Mouse (Mus musculus): Measurements from ENCODE around the gene Tshz2. TPM values are rescaled to one million over a fixed set of nuclear protein-coding genes. Genes with fewer than 3 reads are reported as not detected.

Gene Tshz2
- total RNA-seq, 2 experiments from 2014 or later: 38.7 to 40.3 TPM

DNA sequence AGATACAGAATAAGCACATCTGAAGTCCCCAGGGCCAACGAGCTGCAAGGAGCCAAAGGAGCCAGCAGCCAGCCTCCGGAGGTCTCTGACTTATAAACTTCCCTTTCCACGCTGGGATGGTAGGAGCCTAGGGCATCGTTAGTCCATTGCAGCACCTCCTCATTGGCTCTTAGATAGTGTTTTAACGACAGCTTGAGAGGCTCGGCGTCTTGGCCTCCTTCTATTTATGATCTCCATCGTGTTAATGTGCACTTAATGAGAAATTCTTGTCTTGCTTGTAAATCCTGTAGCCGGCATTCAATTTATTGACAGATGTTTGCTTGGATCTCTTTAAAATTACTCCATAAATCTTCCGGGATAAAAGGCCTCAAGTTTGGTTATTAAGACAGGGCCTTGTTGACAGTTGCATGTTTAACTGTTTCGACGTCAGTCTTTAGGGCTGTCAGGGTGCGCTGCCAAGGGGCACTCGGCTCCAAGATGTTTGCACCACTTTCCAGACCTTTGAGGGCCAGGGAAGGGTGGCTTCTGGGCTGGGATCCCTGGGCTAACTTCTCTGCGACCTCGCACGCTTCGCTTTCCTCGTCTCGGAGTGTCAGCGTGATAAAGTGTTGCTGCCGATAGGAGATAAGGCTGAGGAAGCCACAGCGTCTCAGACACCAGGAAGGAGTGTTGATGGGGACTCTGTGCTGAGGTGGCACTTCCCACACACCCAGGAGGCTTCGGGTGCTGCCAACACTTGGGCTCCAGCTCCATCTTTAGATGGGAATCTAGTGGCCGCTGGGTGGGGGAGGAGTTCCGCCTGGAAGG is 150.3 kb downstream of the Tshz2 start:
- DNase-seq (ENCODE audit: extremely low spot score in 1 of 2, low spot score in 2 of 2): no peak
- intact Hi-C loops (cut with DNase I): no loop called here

DNA sequence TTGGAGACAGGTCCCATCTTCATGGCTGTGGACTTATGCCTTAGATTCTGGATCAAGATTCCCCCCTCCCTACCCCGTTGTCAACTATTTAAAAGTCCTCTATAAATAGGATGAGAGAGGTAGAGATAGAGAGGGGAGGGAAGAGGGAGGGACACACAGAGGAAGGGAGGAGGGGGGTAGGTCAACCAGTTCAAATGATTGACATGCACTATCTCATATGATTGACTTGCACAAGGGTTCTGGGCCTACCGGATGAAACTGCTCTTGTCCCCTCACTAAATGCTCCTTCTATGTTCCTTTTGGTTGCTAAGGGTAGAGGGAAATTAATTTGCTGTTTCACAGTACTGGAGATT is 150.8 kb downstream of the Tshz2 start:
- DNase-seq (ENCODE audit: extremely low spot score in 1 of 2, low spot score in 2 of 2): no peak
- intact Hi-C loops (cut with DNase I): no loop called here

DNA sequence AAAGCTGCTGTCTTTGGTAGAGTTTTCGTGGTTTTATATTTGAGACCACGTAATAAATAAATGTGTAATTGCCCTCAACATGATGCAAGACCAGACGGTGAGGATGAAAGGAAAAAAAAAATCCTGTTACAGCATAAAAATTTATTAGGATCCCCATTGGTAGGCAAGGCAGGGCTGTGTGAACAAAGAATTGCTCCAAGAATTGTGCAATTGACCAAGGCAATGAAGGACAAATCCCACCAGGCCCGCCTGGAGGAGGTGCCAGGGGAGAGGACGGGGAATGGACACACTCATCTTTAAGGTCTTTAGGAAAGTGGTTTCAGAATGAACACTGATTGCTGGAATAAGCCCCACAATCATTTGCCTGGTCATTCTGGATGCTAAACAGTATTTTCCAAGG is 154.6 kb downstream of the Tshz2 start:
- intact Hi-C loops (cut with DNase I): no loop called here
- DNase-seq (ENCODE audit: extremely low spot score in 1 of 2, low spot score in 2 of 2): no peak

DNA sequence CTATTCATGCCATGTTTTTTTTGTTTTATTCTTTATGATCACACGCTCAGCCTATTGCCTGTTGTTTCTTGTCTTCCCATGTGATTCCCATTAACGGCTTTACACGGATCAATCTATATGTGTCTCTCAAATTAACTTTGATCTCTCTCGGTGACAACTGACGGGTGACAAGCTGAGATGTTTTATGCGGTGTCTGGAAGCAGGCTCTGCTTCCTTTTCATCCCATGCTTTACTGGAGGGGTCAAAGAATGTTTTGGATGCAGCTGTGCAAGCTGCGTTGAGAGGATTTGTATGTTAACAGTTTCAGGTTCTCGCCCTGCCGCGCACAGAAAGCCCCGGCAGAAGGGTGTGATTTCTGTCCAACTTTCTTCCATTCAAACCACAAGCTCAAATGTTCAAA is 155.1 kb downstream of the Tshz2 start:
- no peak for DNase-seq (ENCODE audit: extremely low spot score in 1 of 2, low spot score in 2 of 2)
- intact Hi-C loops (cut with DNase I): no loop called here

DNA sequence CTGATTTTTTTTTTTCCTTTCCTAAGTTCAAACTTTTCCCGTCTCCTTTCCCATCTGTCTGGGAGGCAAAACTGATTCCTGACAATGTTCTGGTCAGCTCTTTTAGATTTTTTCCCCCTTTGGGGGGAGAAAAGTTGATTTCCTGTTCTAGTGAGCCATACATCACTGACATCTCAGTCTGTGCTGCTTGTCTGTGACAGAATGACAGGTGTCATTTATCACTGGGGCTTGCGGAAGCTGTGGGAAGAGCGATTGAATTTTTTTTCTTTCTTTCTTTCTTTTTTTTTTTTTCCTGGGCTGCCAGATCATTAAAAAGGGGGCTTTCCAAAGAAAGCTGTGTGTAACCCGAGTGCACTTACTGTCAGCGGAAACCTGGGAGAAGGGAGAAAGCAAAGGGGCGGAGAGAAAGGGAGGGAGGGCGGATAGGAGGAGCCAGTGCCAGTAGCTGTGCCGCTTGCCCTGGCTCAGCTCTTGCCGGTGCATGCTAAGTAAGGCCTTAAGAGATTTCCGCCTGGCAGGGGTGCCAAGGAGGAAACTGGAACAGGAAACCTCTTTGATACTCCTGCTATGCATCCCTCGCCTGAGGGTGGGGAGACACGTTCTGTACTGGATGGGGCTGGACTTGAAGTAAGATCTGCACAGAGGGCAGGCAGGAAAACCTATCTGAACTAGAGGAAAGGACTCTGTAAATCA is 157.8 kb downstream of the Tshz2 start:
- intact Hi-C loops (cut with DNase I): no loop called here

DNA sequence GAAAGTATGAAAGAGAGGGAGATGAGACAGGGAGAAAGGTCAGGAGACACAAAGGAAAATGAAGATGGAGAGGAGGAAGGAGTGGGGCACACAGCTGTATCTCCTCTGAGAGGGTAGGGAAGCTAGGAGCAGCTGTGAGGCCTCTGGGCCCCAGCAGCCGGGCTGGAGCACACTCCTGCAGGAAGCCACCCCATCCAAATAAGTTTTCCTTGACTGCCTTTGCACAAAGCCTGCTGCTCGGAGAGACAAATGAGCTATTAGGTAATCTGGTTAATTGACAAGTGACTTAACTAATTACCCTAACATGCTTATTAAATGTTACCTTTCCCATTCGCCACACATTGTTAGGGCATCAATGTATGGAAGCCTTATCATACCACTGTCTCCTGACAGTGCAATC is 159.9 kb downstream of the Tshz2 start:
- intact Hi-C loops (cut with DNase I): no loop called here
- no peak for DNase-seq (ENCODE audit: extremely low spot score in 1 of 2, low spot score in 2 of 2)

More for the DNA sequence above, 157.8 kb downstream of the Tshz2 start:
- DNase-seq (ENCODE audit: extremely low spot score in 1 of 2, low spot score in 2 of 2): peak; percentile 34 to 76

DNA sequence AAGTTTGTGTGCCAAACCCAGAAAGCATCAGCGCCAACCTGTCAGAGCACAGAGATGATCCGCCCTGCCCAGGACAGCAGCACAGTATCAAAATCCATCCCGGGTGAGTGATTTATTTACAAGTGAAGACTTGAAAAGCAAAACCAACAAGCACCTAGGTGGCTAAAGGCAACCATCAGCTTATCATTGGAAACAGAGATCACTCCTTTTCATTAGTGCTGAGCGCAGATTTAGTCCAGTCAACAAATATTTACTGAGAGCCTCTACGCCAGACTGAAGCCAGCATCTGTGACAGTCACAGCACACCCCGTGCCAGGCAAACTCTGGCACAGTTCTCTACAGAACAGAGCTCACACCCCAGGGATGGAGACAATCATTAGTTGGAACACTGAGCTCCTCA is 169.4 kb downstream of the Tshz2 start:
- intact Hi-C loops (cut with DNase I): no loop called here
- no peak for DNase-seq (ENCODE audit: extremely low spot score in 1 of 2, low spot score in 2 of 2)

DNA sequence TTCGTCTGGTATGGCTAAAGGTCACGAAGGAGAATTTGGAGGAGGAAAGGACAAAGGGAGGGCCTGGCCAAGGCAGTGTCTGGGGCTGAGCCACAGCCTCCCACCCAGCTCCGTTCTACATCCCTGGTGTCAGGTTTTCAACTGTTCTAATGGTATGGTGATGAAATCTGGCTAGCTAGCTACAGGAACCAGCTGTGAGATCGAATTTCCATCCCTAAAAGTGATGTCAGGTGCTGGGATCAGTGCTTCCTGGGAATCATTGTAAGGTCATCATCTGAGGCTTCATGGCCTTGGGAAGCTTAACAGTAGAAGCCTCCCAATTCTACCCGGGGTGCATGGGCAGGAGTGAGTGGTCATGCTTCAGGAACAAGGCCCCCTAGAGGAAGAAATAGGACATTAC is 171.6 kb downstream of the Tshz2 start:
- no peak for DNase-seq (ENCODE audit: extremely low spot score in 1 of 2, low spot score in 2 of 2)
- intact Hi-C loops (cut with DNase I): no loop called here

DNA sequence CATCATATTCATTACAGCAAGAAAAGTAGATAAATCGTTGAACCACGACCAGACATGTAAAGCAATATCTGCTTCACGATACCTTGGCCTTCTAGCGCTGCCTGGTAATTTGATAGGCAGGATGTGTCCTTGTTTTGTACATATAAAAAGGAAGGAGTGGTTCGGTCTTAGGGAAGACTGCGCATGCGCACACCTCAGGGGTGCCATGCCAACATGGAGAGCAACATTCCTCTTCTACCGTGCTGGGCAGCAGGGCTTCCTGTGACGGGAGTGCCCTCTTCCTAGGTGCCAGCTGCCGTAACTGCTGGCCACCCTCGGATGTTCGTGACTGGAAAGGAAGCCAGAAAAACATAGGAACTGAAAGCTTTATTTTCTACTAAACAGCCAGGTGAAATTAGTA is 172.7 kb downstream of the Tshz2 start:
- DNase-seq (ENCODE audit: extremely low spot score in 1 of 2, low spot score in 2 of 2): no peak
- intact Hi-C loops (cut with DNase I): no loop called here

DNA sequence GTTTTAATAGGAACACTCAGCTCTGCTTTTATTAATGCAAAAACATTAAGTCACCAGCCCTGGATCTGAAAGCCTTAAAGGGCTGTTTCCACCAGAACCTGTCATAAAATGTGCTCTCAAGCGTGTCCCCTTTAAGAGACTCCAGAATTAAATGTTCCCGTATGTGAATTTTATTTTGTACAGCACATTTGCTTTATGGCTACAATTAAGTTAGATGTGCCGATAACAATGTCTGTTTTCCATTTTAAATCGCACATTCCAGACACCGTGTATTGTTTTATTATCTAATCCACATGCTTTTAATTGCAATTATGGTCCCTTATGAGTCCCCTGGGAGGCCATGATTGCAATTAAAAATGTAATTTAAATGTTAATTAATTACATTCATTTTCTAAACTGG is 178.8 kb downstream of the Tshz2 start:
- DNase-seq (ENCODE audit: extremely low spot score in 1 of 2, low spot score in 2 of 2): peak in 1 of 2 experiments; percentile 7
- intact Hi-C loops (cut with DNase I): no loop called here

DNA sequence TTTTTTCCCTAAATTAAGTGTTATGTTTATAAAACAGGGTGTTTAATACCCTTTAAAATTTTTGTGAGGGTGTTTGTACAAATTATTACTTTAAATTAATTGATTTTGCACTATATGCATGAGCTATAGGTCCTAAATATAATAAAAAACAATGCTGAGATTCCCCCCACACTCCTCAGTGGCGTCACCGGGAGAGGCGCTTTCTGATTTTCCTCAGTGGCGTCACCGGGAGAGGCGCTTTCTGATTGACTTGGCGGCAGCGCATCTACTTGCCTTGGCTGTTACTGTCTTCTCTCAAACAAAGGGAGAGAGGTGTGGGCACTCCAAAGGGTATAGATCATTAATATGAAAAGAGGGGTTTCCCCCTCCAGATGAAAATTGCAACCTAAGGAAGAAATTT is 179.2 kb downstream of the Tshz2 start:
- intact Hi-C loops (cut with DNase I): no loop called here
- DNase-seq (ENCODE audit: extremely low spot score in 1 of 2, low spot score in 2 of 2): no peak

DNA sequence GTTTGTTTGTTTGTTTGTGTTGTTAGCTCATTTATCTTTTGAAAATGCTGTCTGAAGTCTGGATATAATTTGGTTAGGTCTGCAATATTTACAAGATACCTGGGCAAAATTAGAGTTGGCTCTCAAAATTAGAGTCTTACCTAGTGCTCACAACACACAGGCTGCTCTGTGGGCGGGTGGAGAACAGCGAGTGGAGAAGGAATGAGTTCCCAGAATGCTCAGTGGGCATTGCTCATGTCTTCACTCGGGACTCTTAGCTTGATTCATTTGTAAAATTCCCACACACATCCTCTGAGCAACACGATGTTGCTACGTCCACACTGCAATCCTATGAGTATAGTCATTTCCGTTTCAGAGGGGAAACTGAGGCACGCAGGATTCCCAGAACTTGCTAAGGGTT is 180.1 kb downstream of the Tshz2 start:
- intact Hi-C loops (cut with DNase I): no loop called here
- no peak for DNase-seq (ENCODE audit: extremely low spot score in 1 of 2, low spot score in 2 of 2)

DNA sequence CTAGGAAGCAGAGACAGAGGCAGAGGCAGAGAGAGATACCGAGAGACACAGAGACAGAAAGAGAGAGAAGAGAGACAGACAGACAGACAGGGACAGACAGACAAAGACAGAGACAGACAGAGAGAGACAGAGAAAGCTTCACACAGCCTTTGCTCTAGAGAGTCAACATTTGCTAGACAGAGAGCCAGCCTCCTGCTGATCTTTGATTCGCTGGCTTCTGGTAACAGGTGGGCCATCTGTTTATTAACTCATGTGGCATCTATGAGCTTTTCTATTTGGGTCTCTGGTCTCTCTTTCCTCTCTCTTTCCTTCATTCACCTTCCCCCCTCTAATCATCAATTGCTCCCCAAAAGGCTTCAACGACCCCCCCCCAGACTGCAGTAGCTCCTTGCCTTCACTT is 181.5 kb downstream of the Tshz2 start:
- intact Hi-C loops (cut with DNase I): no loop called here
- DNase-seq (ENCODE audit: extremely low spot score in 1 of 2, low spot score in 2 of 2): no peak

DNA sequence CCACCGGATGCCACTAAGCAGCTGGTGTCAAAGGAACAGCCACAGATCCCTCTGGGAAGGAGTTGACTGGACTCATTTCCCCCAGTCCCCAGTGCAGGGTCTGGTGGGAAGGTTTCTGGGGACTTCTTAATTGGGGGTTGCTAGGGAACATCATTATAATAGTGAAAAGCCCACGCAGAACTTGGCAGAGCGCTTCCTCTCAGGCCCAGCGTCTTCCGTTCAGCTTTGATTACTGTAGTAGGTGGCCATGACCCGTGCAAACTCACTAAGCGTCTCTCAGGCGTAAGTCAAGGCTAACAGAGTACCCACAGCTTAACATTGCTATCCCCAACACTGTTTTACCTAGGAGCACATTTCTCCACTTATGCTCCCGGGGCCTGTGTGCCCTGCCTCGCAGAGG is 181.9 kb downstream of the Tshz2 start:
- intact Hi-C loops (cut with DNase I): no loop called here
- peak in 1 of 2 experiments; percentile 15 for DNase-seq (ENCODE audit: extremely low spot score in 1 of 2, low spot score in 2 of 2)

DNA sequence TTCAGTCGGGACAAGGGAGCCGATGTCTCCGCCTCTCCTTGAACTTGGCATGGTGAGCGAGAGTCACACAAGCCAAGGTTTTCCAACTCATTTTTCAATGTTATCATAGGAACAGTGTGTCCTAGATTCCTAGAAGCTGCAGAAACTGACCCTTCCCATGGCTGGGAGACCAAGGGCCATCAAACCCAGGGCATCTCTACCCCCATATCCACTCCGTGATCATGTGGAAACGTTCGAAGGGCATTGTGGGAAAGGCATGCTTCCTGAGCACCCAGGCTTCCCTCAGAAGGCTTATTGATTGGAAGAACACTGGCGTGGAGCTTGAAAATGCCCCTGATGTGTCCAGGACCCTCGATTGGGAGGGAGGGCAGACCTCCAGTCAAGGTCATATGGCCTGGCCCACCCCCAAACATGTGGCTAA is 188.2 kb downstream of the Tshz2 start:
- intact Hi-C loops (cut with DNase I): no loop called here

DNA sequence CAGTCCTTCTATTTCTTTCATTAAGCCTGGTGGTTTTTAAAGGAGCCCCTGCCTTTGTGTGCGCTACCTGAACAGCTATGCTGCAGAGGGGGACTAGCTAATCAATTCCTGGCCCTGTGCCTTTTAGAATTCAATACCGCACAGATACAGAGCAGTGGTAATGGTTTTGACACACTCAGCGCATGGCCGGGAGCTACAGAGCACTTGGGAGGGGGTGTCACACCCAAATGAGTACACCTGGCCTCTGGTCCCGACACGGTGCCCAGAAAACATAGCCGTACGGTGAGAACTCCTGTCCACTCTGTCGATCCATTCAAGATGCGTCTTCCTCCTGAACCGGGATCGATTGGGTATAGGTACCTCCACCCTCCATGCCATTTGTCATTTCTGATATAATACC is 193.1 kb downstream of the Tshz2 start:
- no peak for DNase-seq (ENCODE audit: extremely low spot score in 1 of 2, low spot score in 2 of 2)
- intact Hi-C loops (cut with DNase I): no loop called here

More for the DNA sequence above, 188.2 kb downstream of the Tshz2 start:
- DNase-seq (ENCODE audit: extremely low spot score in 1 of 2, low spot score in 2 of 2): no peak

DNA sequence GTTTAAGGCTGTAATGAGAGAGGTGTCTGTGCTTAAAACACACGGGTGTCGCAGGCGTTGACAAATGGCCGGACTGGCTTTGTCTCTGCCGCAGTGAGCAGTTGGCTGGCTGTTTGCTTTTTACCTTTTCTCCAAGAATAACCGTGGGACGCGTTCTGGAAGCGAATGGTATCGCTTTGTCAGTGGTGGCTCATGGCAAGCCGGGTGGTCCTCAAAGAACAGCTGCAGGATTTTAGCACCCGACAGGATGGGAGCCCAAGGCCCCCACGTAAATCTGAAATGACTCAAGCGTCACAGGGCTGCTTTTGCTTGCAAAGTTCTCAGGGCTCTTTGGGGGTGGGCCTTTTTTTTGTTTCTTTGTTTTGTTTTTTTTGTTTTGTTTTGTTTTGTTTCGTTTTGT is 193.5 kb downstream of the Tshz2 start:
- no peak for DNase-seq (ENCODE audit: extremely low spot score in 1 of 2, low spot score in 2 of 2)
- intact Hi-C loops (cut with DNase I): no loop called here

DNA sequence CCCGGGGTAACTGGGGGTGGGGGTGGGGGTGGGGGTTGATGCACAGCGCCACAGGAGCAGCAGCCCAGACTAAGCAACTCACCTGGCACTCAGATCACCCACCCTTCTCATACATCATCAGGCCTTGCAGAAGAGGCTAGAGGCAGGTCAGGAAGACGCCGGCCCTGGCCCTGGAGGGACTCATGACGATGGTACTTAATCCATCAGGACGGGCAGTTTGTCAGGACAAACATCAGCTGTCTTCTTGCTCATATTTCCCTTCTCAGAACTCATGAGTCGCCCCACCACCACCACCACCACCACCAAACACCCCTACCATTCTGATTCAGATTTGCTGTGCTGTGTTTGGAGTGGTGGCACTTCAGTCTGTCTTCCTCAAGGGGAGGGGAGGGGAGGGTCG is 194.0 kb downstream of the Tshz2 start:
- DNase-seq (ENCODE audit: extremely low spot score in 1 of 2, low spot score in 2 of 2): no peak
- intact Hi-C loops (cut with DNase I): no loop called here

DNA sequence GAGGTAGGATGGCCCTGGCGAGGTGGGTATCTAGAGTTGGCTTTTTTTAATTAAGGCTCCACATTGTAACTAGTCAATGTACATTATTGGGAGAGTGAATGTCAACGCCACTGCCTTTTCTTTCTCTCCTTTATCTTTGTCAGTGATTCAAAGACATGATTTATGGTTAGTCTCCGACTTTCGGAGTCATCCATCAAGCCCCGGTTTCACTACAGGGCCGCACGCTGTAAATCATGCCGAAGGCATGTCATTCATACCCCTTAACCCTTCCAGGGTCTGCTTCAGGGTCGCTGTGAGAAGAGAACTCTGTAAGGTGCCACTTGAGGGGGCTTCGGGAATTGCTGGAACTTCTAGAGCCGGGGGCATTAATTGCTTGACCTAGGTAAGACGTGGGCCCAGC is 199.4 kb downstream of the Tshz2 start:
- intact Hi-C loops (cut with DNase I): no loop called here
- DNase-seq (ENCODE audit: extremely low spot score in 1 of 2, low spot score in 2 of 2): no peak

DNA sequence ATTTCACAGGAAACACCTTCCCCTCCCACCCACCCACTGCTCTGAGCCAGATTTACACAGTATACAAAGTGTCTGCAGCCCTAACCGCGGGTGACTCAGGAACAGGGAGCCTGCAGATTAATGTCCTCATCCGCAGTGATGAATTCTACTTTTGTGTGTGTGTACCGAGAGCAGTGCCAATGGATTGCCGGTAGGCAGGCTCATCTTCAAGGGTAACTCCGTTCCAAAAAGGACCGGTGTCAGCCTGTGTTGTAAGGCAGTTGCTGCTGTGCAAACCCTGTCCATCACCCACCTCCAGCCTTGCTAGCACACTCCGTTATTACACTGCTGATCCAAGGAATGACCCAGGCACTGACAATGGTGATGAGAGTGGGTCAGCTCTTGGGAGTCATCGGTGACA is 200.8 kb downstream of the Tshz2 start:
- intact Hi-C loops (cut with DNase I): no loop called here
- no peak for DNase-seq (ENCODE audit: extremely low spot score in 1 of 2, low spot score in 2 of 2)

DNA sequence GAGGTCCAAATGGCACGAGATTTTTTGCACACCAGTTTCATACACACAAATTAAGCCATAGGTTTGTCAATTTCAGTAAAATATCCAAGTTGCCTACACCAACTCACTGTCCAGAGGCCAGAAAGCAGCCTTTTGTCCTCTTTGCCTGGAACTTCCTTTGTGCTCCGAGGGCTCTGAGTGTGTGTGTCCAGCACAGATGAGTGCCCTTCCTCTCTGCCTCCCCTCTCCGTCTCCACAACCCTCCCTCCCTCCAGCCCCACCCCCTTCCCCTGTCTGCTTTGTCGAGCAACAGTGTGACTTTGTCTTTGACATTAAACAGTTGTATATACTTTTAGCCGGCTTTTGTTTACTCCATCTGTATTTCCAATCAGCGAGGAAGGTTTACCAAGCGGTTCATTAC is 201.8 kb downstream of the Tshz2 start:
- intact Hi-C loops (cut with DNase I): no loop called here
- no peak for DNase-seq (ENCODE audit: extremely low spot score in 1 of 2, low spot score in 2 of 2)
